Mouse (Mus musculus) heart, postnatal 25 days (tissue): ENCODE measurements around the gene Rbm46. TPM values are rescaled to one million over a fixed set of nuclear protein-coding genes. Genes with fewer than 3 reads are reported as not detected.

Experiments
- DNase-seq: peaks from one replicate; pipeline ENCODE4 v3.0.0; 2022; ENCODE audit warnings: low spot score
- intact Hi-C: fragments of 180-260 bp; cut with DNase I; formaldehyde crosslinking; loops from one replicate; pipeline ENCODE4 v1.15.1; 2025
- total RNA-seq, 2 experiments: library from RNA; stranded (reverse); gene quantifications; 2 replicates each; pipeline ENCODE4 v1.2.3; 2021

Rbm46 gene
- total RNA-seq, 2 experiments from 2014 or later, result 0.18 to 0.28 TPM

DNA sequence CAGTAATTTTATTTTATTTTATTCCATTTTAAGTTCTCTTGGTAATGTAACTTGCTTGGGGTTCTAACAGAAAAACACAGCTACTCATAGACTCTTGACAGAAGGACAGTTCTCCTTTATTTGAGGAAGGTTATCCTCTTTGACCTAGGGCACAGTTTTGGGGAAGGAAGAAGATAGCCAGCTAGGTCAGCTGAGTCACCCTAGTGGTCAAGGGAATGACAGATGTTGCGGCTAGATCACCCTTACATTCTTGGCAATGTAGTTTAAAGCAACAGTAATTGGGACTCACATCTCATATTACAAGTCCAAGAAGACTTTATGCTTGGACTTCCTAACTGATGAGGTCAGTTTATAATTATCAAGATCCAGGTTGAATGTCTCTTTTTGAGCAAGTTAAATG lies 82.6 kb downstream of the Rbm46 start:
- intact Hi-C loops, result no loop called here
- DNase-seq, result no peak

DNA sequence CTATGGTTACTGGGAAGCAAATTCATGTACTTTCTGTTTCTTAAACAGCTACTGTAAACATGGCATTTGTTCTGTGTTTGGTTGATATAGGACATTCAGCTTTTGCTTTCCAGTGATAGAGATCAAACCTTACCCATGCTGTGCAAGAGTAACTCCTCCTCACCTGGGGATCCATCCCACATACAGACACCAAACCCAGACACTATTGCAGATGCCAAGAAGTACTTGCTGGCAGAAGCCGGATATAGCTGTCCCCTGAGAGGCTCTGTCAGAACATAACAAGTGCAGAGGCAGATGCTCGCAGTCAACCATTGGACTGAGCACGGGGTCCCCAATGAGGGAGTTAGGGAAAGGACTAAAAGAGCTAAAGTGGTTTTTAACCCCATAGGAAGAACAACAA lies 84.6 kb downstream of the Rbm46 start:
- intact Hi-C loops, result no loop called here
- no peak for DNase-seq

Other genes with a start within 250 kb of the Rbm46 start
- gene Lrat, start 27.5 kb upstream of the Rbm46 start, total RNA-seq, result 1 to 10 TPM in 1 of 2 experiments, under 1 TPM in 1; 0.75 to 1.7 TPM
- not detected for gene Fgg, start 131.2 kb upstream of the Rbm46 start, total RNA-seq
- not detected for gene Fga, start 149.6 kb upstream of the Rbm46 start, total RNA-seq
- gene Fgb, start 173.4 kb upstream of the Rbm46 start, total RNA-seq, result not detected
- gene Plrg1, start 179.0 kb upstream of the Rbm46 start, total RNA-seq, result 10 to 100 TPM; 25.5 to 27.9 TPM